Mouse (Mus musculus): Measurements from ENCODE around the gene Akap13. TPM values are rescaled to one million over a fixed set of nuclear protein-coding genes. Genes with fewer than 3 reads are reported as not detected.
"Not testable (repeated sequence)": the region's sequence is repeated elsewhere in the genome, so short reads cannot be mapped to it uniquely, and the experiment has no call there.

Gene Akap13
- polyA plus RNA-seq, 1 experiment from 2014 or later: 17.4 TPM

DNA sequence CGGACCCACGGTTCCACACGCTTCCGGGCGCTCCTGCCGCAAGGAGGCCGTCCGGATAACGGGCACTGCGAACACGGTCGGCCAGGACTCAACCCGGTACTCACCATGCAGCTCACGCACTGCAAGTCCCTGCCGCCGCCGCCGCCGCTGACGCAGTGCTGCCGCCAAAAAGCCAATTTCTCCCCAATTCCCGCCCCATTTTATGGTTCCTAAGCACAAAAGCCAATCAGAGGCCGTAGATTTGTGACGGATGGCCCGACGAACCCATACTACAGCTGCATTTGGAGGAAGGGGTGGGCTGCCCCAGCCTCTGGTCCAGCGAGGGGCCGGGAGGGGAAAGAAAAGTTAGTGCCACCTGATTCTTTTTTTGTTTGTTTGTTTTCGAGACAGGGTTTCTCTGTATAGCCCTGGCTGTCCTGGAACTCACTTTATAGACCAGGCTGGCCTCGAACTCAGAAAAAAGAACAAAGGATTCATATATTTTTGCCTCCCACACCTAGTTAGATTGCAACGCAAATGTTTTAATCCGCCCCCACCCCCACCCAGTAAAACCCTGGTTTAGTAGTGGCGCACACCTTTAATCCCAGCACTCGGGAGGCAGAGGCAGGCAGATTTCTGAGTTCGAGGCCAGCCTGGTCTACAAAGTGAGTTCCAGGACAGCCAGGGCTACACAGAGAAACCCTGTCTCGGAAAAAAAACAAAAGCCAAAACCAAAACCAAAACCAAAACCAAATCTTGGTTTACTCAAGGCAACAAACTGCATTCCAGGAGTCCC is 326.8 kb downstream of the Akap13 start:
- H3K9me3 ChIP-seq (ENCODE audit: control insufficient read depth): no peaks in the 10 kb centered on the region
- H3K4me1 ChIP-seq (replicated peaks; ENCODE audit: control insufficient read depth, insufficient read depth, low read length): no peaks in the 10 kb centered on the region
- H3K27ac ChIP-seq (ENCODE audit: low read depth, low read length): no peak overlapping the region
- H3K27me3 ChIP-seq (replicated peaks; ENCODE audit: control insufficient read depth, insufficient read depth, low read length): no peaks in the 10 kb centered on the region
- peak; percentile 21; the same call in 1 of the 2 replicates for TF ChIP-seq CTCF (IDR thresholded peaks at IDR 0.05; ENCODE audit: low read depth)
- peak overlapping the region; percentile 72 for H3K4me2 ChIP-seq (replicated peaks; ENCODE audit: low read depth)
- 9% methylated on average over 36 of the region's 36 CpGs for WGBS
- H3K36me3 ChIP-seq (ENCODE audit: control insufficient read depth, insufficient read depth): peaks cover 6% of the 10 kb centered on the region; the same call in 1 of the 2 replicates
- peak overlapping the region; percentile 27 for H3K9ac ChIP-seq (ENCODE audit: low read depth, low read length)
- peak overlapping the region; percentile 47 for H3K4me3 ChIP-seq (ENCODE audit: low read depth, low read length)
- peak; percentile 88 for ATAC-seq

DNA sequence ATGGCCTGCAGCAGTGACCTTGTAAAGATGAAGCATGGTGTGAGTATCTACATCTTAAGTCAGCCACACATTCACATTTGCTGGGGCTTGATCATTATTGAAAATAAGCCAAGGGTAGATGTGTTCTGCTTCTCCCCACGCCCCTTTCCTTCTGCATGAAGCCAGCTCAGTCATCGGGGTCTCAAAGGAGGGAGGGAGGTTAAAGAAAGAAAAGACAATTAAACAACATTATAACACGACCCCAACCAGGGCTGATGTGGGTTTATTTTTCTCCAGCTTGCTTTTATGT is 327.3 kb downstream of the Akap13 start:
- Histone ChIP-seq H3K27me3 (replicated peaks; ENCODE audit: control insufficient read depth, insufficient read depth, low read length) (no peaks in the 10 kb centered on the region), H3K36me3 (ENCODE audit: control insufficient read depth, insufficient read depth) (0 out of 2 replicates have a peak, but pooled peaks cover under 1% of the 10 kb centered on the region), H3K9me3 (ENCODE audit: control insufficient read depth) (no peaks in the 10 kb centered on the region), H3K9ac (ENCODE audit: low read depth, low read length) (no peak overlapping the region), H3K4me1 (replicated peaks; ENCODE audit: control insufficient read depth, insufficient read depth, low read length) (no peaks in the 10 kb centered on the region), H3K4me3 (ENCODE audit: low read depth, low read length) (no peak overlapping the region), H3K4me2 (replicated peaks; ENCODE audit: low read depth) (no peak overlapping the region), H3K27ac (ENCODE audit: low read depth, low read length) (no peak overlapping the region)
- ATAC-seq: 0 out of 2 replicates have a peak, but pooled peaks have one; percentile 10
- WGBS: 41% methylated on average over 3 of the region's 3 CpGs
- no peak for TF ChIP-seq CTCF (IDR thresholded peaks at IDR 0.05; ENCODE audit: low read depth)

DNA sequence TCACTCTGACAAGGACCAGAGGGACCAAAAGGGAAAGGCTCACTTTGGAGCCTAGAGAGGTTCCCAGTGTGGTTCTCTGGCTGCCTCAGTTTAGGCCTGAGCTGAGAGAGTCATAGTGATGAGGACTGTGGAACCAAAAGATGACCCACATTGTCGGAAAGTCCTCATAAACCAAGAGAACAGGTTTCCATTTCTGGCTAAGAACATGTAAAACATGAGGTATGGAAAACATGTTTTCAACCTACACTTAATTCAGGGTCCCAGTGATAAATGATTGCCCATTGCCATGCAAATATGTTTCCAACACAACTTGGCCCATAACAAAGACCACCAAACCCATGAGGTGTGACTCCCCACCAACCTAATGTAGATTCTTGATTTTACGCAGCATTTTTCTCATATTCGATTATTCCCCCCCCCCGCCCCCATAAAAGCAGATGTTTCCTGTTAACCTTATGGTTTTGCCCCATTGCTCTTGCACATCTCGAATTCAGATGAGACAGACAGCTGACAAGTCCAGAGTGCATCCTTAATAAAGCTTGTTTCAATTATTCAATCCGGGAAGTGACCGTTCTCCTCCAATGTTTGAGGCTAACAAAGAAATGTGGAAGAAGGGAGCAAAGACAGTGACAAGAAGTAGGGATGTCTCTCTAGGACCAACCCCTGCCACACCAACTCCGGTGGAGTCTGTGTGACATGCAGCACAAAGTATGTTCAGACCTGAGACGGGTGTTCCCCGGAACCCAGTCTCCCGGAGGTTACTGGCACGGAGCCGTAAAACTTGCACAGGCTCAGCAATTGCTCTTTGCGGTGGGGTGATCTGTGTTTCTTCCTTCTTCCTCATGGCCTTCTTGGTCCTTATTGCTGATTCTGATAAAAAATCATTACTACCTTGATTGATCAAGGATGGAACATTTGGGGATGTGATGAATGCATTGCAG is 330.3 kb downstream of the Akap13 start:
- H3K9me3 ChIP-seq (ENCODE audit: control insufficient read depth): no peaks in the 10 kb centered on the region
- no peak overlapping the region for H3K4me2 ChIP-seq (replicated peaks; ENCODE audit: low read depth)
- no peak for ATAC-seq
- H3K4me1 ChIP-seq (replicated peaks; ENCODE audit: control insufficient read depth, insufficient read depth, low read length): no peaks in the 10 kb centered on the region
- 53% methylated on average over 14 of the region's 14 CpGs for WGBS
- no peak overlapping the region for H3K27ac ChIP-seq (ENCODE audit: low read depth, low read length)
- H3K9ac ChIP-seq (ENCODE audit: low read depth, low read length): no peak overlapping the region
- no peak overlapping the region for H3K4me3 ChIP-seq (ENCODE audit: low read depth, low read length)
- H3K36me3 ChIP-seq (ENCODE audit: control insufficient read depth, insufficient read depth): no peaks in the 10 kb centered on the region
- no peak for TF ChIP-seq CTCF (IDR thresholded peaks at IDR 0.05; ENCODE audit: low read depth)
- H3K27me3 ChIP-seq (replicated peaks; ENCODE audit: control insufficient read depth, insufficient read depth, low read length): no peaks in the 10 kb centered on the region

DNA sequence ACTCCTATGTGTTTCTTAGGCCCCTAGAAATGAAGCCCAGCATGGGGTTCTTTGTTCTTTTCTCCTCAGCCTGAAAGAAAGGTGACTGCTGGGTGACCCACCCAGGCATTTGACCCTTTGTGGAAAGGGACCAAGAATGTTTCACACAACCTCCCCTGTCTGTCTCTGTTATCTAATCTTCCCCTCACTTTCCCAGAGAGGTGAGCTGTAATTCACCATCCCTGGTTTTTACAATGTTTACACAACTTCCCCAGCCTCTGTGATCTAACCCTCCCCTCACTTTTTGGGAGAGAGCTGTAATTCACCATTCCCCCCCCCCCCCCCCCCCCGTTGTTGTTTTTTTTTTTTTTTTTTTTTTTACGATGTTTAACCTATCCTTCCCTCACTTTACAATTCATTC is 331.5 kb downstream of the Akap13 start:
- no peaks in the 10 kb centered on the region for H3K36me3 ChIP-seq (ENCODE audit: control insufficient read depth, insufficient read depth)
- no peak overlapping the region for H3K4me3 ChIP-seq (ENCODE audit: low read depth, low read length)
- TF ChIP-seq CTCF (IDR thresholded peaks at IDR 0.05; ENCODE audit: low read depth): no peak
- no peak for ATAC-seq
- H3K4me1 ChIP-seq (replicated peaks; ENCODE audit: control insufficient read depth, insufficient read depth, low read length): no peaks in the 10 kb centered on the region
- H3K27me3 ChIP-seq (replicated peaks; ENCODE audit: control insufficient read depth, insufficient read depth, low read length): no peaks in the 10 kb centered on the region
- no peak overlapping the region for H3K4me2 ChIP-seq (replicated peaks; ENCODE audit: low read depth)
- 30% methylated on average over 1 of the region's 2 CpGs for WGBS
- H3K27ac ChIP-seq (ENCODE audit: low read depth, low read length): no peak overlapping the region
- no peaks in the 10 kb centered on the region for H3K9me3 ChIP-seq (ENCODE audit: control insufficient read depth)
- no peak overlapping the region for H3K9ac ChIP-seq (ENCODE audit: low read depth, low read length)

DNA sequence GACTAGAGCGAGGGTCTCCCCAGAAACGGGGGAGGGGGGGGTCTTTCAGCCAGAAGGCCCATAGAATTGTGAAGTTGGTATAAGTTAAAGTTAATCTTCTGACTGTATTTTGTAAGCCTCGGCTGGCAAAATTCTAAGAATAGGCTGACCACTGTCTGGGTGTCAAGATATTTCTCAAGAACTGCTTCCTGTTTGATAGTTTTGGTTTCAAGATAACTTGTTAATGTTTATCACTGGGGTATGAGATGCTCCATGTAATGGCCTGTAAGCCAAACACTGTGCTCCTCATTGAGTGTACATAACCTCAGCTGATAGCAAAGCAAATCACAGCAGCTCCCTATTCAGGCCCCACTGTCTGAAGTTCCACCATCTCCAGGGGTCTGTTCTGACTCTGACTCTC is 332.0 kb downstream of the Akap13 start:
- Histone ChIP-seq H3K4me1 (replicated peaks; ENCODE audit: control insufficient read depth, insufficient read depth, low read length) (no peaks in the 10 kb centered on the region), H3K9me3 (ENCODE audit: control insufficient read depth) (no peaks in the 10 kb centered on the region), H3K27me3 (replicated peaks; ENCODE audit: control insufficient read depth, insufficient read depth, low read length) (no peaks in the 10 kb centered on the region), H3K4me3 (ENCODE audit: low read depth, low read length) (no peak overlapping the region), H3K4me2 (replicated peaks; ENCODE audit: low read depth) (no peak overlapping the region), H3K27ac (ENCODE audit: low read depth, low read length) (no peak overlapping the region), H3K36me3 (ENCODE audit: control insufficient read depth, insufficient read depth) (no peaks in the 10 kb centered on the region), H3K9ac (ENCODE audit: low read depth, low read length) (no peak overlapping the region)
- ATAC-seq: no peak
- no peak for TF ChIP-seq CTCF (IDR thresholded peaks at IDR 0.05; ENCODE audit: low read depth)
- 16% methylated on average over 3 of the region's 3 CpGs for WGBS

DNA sequence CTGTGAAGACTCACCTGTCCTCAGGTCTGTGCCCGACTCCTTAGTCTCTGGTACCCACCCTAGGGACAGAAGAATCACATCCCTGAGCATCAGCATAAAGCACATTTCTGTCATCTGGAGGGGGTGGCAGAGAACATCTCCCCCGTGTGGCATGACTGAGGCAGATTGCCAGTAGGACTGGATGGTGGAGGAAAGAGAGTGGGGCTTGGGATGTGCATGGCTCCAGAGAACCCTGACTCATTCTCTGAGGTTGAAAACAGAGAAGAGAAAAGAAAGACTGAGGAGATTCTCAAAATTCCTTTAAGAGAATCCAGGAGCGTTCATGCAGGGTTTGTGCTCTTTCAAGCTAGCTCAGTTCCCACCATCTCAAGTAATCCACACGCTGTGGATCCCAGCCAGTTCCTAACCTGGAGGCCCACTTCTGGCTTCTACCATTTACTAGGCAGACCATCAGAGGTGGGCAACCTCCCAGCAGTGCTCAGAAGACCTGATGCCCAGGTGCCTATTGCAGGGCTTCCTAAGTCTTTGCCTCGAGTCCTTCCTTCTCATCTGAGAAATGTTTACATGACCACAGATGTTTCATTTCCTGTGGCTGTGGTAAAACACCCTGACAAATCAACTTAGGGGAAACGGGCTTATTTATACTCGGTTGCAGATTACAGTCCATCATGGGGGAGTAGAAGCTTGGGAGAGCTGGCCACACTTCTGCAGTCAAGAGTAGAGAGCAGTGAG is 332.9 kb downstream of the Akap13 start:
- not testable (repeated sequence) for H3K4me3 ChIP-seq (ENCODE audit: low read depth, low read length); H3K9me3 ChIP-seq (ENCODE audit: control insufficient read depth); H3K27me3 ChIP-seq (replicated peaks; ENCODE audit: control insufficient read depth, insufficient read depth, low read length); H3K9ac ChIP-seq (ENCODE audit: low read depth, low read length); H3K4me1 ChIP-seq (replicated peaks; ENCODE audit: control insufficient read depth, insufficient read depth, low read length); H3K36me3 ChIP-seq (ENCODE audit: control insufficient read depth, insufficient read depth); H3K4me2 ChIP-seq (replicated peaks; ENCODE audit: low read depth); H3K27ac ChIP-seq (ENCODE audit: low read depth, low read length); ATAC-seq
- 73% methylated on average over 4 of the region's 7 CpGs for WGBS

DNA sequence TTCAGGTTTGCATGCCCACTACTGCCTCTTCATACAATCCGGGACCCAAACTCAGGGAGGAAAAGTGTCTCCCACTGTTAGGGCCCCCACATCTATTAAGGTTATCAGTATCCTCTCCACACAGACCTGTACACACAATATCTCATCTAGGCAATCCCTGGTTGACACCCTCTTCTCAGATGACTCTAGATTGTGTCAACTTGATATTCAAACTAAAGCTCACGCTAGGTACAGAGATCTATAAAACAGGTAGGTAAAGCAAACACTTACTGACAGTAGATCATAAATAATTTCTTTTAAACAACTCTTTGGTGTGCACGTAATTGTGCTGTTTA is 333.4 kb downstream of the Akap13 start:
- not testable (repeated sequence) for H3K27ac ChIP-seq (ENCODE audit: low read depth, low read length); H3K36me3 ChIP-seq (ENCODE audit: control insufficient read depth, insufficient read depth); H3K4me3 ChIP-seq (ENCODE audit: low read depth, low read length); H3K9ac ChIP-seq (ENCODE audit: low read depth, low read length); H3K4me1 ChIP-seq (replicated peaks; ENCODE audit: control insufficient read depth, insufficient read depth, low read length); H3K9me3 ChIP-seq (ENCODE audit: control insufficient read depth); H3K27me3 ChIP-seq (replicated peaks; ENCODE audit: control insufficient read depth, insufficient read depth, low read length); H3K4me2 ChIP-seq (replicated peaks; ENCODE audit: low read depth); ATAC-seq
- 70% methylated on average over 3 of the region's 3 CpGs for WGBS

Data from intestine, postnatal 0 days (tissue).